Mouse (Mus musculus) embryonic facial prominence, embryonic 10.5 days (tissue): ENCODE measurements around the gene Gper1. TPM values are rescaled to one million over a fixed set of nuclear protein-coding genes. Genes with fewer than 3 reads are reported as not detected.

Experiments used
- DNase-seq: peaks from one replicate; pipeline ENCODE4 v3.0.0-alpha.2; 2017; ENCODE audit warnings: low spot score
- H3K27ac ChIP-seq: fragments of 300-500 bp; sonication (generic); replicated peaks from 2 replicates; pipeline ENCODE4 v1.5.1; 2016; ENCODE audit warnings: mild to moderate bottlenecking
- H3K27me3 ChIP-seq: fragments of 300-500 bp; sonication (generic); replicated peaks from 2 replicates; pipeline ENCODE4 v1.6.1; 2016; ENCODE audit warnings: low read depth, mild to moderate bottlenecking; ENCODE audit not compliant: poor library complexity, severe bottlenecking
- H3K36me3 ChIP-seq: fragments of 300-500 bp; sonication (generic); replicated peaks from 2 replicates; pipeline ENCODE4 v1.6.1; 2016; ENCODE audit warnings: mild to moderate bottlenecking, moderate library complexity
- H3K4me1 ChIP-seq: fragments of 300-500 bp; sonication (generic); 2 replicates; pipeline ENCODE4 v1.6.1; 2016
- H3K4me3 ChIP-seq: fragments of 300-500 bp; sonication (generic); 2 replicates; pipeline ENCODE4 v1.5.1; 2016; ENCODE audit warnings: mild to moderate bottlenecking, moderate library complexity
- H3K9me3 ChIP-seq: fragments of 300-500 bp; sonication (generic); 2 replicates; pipeline ENCODE4 v1.6.1; 2016; ENCODE audit warnings: mild to moderate bottlenecking
- WGBS: fragments of 180-500 bp; shearing (Covaris S2); methylation state at CpG from one replicate; pipeline ENCODE4 v1.1.7; 2016; 5-methylcytosine and 5-hydroxymethylcytosine counted together
- polyA plus RNA-seq: library from polyadenylated mRNA; unstranded; fragments of >200 nt; fragmentation: Nextera tagmentation; extraction: Ambion mirVana; gene quantifications from 2 replicates; pipeline ENCODE4 v1.2.1, GENCODE M21; 2016

Gper1 gene
- polyA plus RNA-seq, 1 experiment from 2014 or later, result 0.46 TPM

- H3K9me3 ChIP-seq, result no peaks in the 10 kb centered on the region
- DNase-seq, result no peak
- H3K4me1 ChIP-seq, result peaks cover 20% of the 10 kb centered on the region
- H3K4me3 ChIP-seq, result no peak overlapping the region
- no peak overlapping the region for H3K27ac ChIP-seq
- 86% methylated on average over 9 of the region's 9 CpGs for WGBS
- no peaks in the 10 kb centered on the region for H3K27me3 ChIP-seq
- peaks cover 12% of the 10 kb centered on the region; the same call in 1 of the 2 replicates for H3K36me3 ChIP-seq
These were observed 2.2 kb downstream of the Gper1 start for GRCm38 (mm10) chr5:139425198-139425597.

GRCm38 (mm10) chr5:139427001-139427400 lies 4.0 kb downstream of the Gper1 start:
- no peak for DNase-seq
- WGBS, result 82% methylated on average over 9 of the region's 9 CpGs
- H3K4me1 ChIP-seq, result peaks cover 32% of the 10 kb centered on the region
- no peaks in the 10 kb centered on the region for H3K9me3 ChIP-seq
- no peaks in the 10 kb centered on the region for H3K27me3 ChIP-seq
- H3K36me3 ChIP-seq, result peaks cover 12% of the 10 kb centered on the region; the same call in 1 of the 2 replicates
- H3K27ac ChIP-seq, result no peak overlapping the region
- H3K4me3 ChIP-seq, result no peak overlapping the region

DNA sequence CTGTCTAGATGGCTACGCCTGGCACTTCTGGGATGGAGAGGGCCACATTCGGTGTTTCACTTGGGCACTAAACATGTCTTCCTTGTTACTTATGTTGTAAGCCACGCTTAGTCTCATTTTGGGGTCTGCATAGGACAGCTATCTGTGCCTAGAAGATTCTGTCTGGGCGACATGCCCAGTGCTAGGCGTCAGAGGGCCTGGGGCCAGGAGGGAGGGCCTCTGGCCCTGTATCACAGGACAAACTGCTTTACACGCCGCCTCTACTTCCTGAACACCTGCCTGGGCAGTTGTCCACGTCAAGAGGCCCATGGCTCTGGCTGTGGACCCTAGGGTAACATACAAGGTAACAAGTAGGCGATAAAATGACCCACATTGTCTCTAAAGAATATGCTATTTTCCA lies 5.0 kb downstream of the Gper1 start:
- Histone ChIP-seq H3K27ac (no peak overlapping the region), H3K9me3 (no peaks in the 10 kb centered on the region), H3K27me3 (no peaks in the 10 kb centered on the region), H3K4me3 (no peak overlapping the region), H3K36me3 (peaks cover 12% of the 10 kb centered on the region; the same call in 1 of the 2 replicates), H3K4me1 (peaks cover 34% of the 10 kb centered on the region)
- WGBS, result 90% methylated on average over 9 of the region's 9 CpGs
- no peak for DNase-seq

DNA sequence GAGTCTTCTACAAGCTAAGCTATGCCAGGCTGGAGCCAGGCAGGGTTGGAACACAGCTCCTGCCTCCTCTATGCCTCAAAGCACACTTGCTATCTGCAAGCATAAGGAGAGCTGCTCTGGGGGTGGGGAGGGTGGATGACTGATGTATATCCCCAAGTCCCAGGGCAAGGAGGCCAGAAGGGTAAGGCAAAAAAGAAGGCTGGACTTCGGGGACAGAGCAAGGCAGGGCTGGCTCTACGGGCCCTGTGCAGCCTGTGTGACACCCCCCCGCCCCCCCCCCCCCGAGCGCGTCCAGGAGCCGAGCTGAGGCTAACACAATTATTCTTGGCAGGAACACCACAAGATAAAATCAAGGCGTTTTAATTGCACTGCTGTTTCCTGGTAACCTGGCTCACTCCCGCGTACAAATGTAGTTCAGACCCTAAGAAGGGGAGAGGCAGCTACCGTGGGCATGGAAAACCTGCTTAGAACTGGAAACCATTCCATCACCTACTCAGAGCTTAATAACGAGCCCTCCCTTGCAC lies 6.9 kb downstream of the Gper1 start:
- Histone ChIP-seq H3K36me3 (peaks cover 12% of the 10 kb centered on the region; the same call in 1 of the 2 replicates), H3K4me3 (no peak overlapping the region), H3K27me3 (no peaks in the 10 kb centered on the region), H3K9me3 (no peaks in the 10 kb centered on the region), H3K4me1 (peaks cover 38% of the 10 kb centered on the region), H3K27ac (no peak overlapping the region)
- no peak for DNase-seq
- 70% methylated on average over 12 of the region's 12 CpGs for WGBS

DNA sequence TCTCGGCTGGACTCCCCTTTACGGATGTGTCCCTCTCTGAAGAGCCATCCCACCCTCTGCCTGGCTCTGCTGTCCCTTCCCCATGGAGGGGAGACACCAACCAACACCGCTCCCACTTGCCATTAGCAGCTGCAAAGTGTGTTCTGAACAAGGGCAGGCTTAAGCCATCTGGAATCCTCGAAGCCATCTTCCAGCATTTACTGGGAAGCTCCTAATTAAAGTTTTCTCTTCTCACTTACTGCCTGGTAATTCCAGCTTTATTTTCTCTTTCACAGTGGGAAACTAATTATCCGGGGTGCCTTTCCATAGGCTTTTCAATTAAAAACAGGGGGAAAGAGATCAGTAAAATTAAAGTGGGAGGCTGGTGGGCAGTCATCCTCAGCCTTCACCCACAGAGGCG lies 9.4 kb downstream of the Gper1 start:
- Histone ChIP-seq H3K27me3 (no peaks in the 10 kb centered on the region), H3K4me1 (peaks cover 47% of the 10 kb centered on the region), H3K36me3 (peaks cover 10% of the 10 kb centered on the region), H3K27ac (no peak overlapping the region), H3K9me3 (no peaks in the 10 kb centered on the region), H3K4me3 (no peak overlapping the region)
- no peak for DNase-seq
- WGBS, result 51% methylated on average over 6 of the region's 6 CpGs

GRCm38 (mm10) chr5:139432747-139433508 lies 10.0 kb downstream of the Gper1 start:
- 58% methylated on average over 7 of the region's 7 CpGs for WGBS
- H3K27ac ChIP-seq, result no peak overlapping the region

DNA sequence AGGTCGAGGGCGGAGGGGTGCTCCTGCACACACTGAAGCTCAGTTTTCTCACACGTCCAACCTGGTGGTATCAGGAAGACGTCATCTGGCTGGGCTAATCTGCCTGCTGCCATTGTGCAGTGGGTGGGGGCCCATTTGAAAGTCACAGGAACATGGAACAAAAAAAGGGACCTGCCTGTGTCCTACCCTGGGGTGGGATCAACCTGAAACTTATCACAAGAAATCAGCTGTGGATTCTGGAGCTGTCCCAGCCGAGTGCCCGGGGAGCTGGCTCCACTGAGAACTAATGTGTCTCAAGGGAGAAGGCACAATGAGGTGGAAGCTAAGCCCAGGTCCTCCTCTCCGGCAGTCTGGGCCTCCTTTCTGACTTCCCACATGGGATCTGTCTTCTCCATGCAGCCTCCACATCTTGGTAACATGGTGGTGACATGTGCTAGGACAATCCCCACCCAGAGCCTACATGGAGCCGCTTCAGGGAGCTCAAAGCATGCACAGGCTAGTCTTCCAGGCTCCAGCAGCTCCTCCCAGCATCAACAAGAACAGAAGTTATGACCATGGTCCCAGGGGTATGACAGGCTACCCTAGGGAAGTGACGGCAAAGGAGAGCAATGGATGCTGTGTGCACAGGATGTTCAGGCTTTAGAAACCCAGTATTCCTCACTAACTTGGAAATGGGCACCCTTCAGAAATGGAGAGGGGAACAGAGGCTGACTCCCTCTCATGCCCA lies 11.1 kb downstream of the Gper1 start:
- DNase-seq, result no peak
- H3K27ac ChIP-seq, result no peak overlapping the region; the same call in 1 of the 2 replicates
- H3K4me1 ChIP-seq, result peaks cover 45% of the 10 kb centered on the region
- peaks cover 11% of the 10 kb centered on the region for H3K36me3 ChIP-seq
- 87% methylated on average over 9 of the region's 9 CpGs for WGBS
- H3K27me3 ChIP-seq, result no peaks in the 10 kb centered on the region
- H3K9me3 ChIP-seq, result no peaks in the 10 kb centered on the region
- no peak overlapping the region for H3K4me3 ChIP-seq

More at GRCm38 (mm10) chr5:139432747-139433508, 10.0 kb downstream of the Gper1 start:
- Histone ChIP-seq H3K9me3 (no peaks in the 10 kb centered on the region), H3K4me3 (no peak overlapping the region), H3K4me1 (peaks cover 47% of the 10 kb centered on the region), H3K27me3 (no peaks in the 10 kb centered on the region), H3K36me3 (peaks cover 11% of the 10 kb centered on the region)
- DNase-seq, result no peak

- peaks cover 11% of the 10 kb centered on the region for H3K36me3 ChIP-seq
- 66% methylated on average over 8 of the region's 8 CpGs for WGBS
- no peak overlapping the region for H3K4me3 ChIP-seq
- no peak for DNase-seq
- H3K9me3 ChIP-seq, result no peaks in the 10 kb centered on the region
- H3K27ac ChIP-seq, result peak overlapping the region; percentile 24; the same call in 1 of the 2 replicates
- H3K27me3 ChIP-seq, result no peaks in the 10 kb centered on the region
- H3K4me1 ChIP-seq, result peaks cover 35% of the 10 kb centered on the region
These were observed 12.0 kb downstream of the Gper1 start for GRCm38 (mm10) chr5:139434940-139435339.

GRCm38 (mm10) chr5:139437769-139438168 lies 14.8 kb downstream of the Gper1 start:
- WGBS, result 92% methylated on average over 4 of the region's 4 CpGs
- H3K9me3 ChIP-seq, result no peaks in the 10 kb centered on the region
- H3K36me3 ChIP-seq, result peaks cover 11% of the 10 kb centered on the region
- H3K4me3 ChIP-seq, result no peak overlapping the region
- H3K4me1 ChIP-seq, result peaks cover 18% of the 10 kb centered on the region
- DNase-seq, result no peak
- no peak overlapping the region for H3K27ac ChIP-seq
- no peaks in the 10 kb centered on the region for H3K27me3 ChIP-seq

DNA sequence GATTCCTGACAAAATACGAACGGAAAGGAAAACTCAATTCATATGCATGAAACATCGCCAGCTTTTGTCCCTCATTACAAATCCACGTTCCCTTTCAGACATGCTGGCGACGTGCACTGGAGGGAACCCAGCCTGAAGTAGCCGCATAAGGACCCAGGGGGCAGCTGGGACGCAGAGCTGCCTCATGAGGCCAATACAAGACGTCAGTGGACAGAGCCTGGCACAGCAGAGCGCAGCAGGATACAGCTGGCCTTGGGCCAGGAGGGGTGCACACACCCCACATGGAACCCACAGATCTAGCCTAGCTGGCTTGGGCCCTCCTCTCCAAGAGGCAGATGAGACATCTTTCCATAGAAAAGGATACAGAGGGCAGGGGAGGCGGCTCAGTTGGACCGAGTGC lies 15.5 kb downstream of the Gper1 start:
- Histone ChIP-seq H3K9me3 (no peaks in the 10 kb centered on the region), H3K27me3 (no peaks in the 10 kb centered on the region), H3K4me3 (no peak overlapping the region), H3K36me3 (peaks cover 11% of the 10 kb centered on the region), H3K27ac (no peak overlapping the region), H3K4me1 (peaks cover 17% of the 10 kb centered on the region)
- WGBS, result 90% methylated on average over 12 of the region's 12 CpGs
- DNase-seq, result no peak

GRCm38 (mm10) chr5:139440451-139440850 lies 17.5 kb downstream of the Gper1 start:
- Histone ChIP-seq H3K36me3 (peaks cover 11% of the 10 kb centered on the region), H3K27me3 (no peaks in the 10 kb centered on the region), H3K4me3 (no peak overlapping the region), H3K9me3 (no peaks in the 10 kb centered on the region), H3K4me1 (peaks cover 3% of the 10 kb centered on the region), H3K27ac (0 out of 2 replicates have a peak overlapping the region, but pooled peaks have one; percentile 30)
- no peak for DNase-seq
- WGBS, result 92% methylated on average over 5 of the region's 5 CpGs

DNA sequence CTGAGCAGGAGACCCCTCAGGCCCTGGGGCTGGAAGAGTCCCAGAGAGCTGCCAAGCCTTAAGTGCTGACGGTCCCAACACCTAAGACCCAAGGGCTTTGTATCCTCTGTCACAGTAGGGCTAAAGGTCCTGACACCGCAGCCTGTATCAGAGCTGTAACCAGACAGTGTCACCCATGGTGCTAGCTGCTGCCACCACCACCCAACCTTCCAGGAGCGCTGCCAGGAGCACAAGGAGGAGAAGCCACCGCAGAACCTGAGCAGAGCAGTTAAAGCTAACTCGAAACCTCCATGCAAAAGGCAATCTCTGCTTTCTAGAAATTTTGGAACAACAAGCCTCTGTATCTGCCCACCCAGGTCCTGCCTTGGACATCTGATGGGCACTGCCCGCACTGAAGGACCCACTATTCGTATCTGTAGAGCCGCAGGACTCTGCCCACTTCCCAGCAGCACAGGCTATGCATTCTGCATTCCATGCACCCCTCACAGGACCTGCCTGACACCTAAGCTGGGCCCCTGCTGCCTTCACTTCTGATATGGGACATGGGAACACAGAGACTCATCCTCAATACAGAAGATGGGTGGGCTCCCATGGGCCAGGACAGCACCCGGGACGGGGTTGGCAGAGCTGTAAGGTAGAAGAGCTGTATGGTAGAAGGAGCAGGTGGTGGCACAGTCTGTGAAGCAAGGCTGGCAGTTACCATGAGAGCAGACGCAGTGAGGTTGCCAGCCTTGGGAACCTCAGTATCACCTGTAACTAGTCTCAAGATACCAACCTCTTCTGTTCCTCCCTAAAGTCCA lies 18.2 kb downstream of the Gper1 start:
- H3K4me1 ChIP-seq, result peaks cover 7% of the 10 kb centered on the region
- no peak overlapping the region for H3K4me3 ChIP-seq
- no peaks in the 10 kb centered on the region for H3K27me3 ChIP-seq
- H3K9me3 ChIP-seq, result no peaks in the 10 kb centered on the region
- H3K36me3 ChIP-seq, result peaks cover 11% of the 10 kb centered on the region
- no peak for DNase-seq
- 0 out of 2 replicates have a peak overlapping the region, but pooled peaks have one; percentile 30 for H3K27ac ChIP-seq
- WGBS, result 92% methylated on average over 11 of the region's 11 CpGs
